Mouse (Mus musculus): ENCODE measurements around the gene Sec23b. TPM values are rescaled to one million over a fixed set of nuclear protein-coding genes. Genes with fewer than 3 reads are reported as not detected.
"Not testable (repeated sequence)": the region's sequence is repeated elsewhere in the genome, so short reads cannot be mapped to it uniquely, and the experiment has no call there.

Sec23b gene
- polyA plus RNA-seq (2017; shearing (Covaris generic)) = 100 to 1,000 TPM in 1 of 2 experiments, 10 to 100 TPM in 1; 74.5 to 101 TPM

DNA sequence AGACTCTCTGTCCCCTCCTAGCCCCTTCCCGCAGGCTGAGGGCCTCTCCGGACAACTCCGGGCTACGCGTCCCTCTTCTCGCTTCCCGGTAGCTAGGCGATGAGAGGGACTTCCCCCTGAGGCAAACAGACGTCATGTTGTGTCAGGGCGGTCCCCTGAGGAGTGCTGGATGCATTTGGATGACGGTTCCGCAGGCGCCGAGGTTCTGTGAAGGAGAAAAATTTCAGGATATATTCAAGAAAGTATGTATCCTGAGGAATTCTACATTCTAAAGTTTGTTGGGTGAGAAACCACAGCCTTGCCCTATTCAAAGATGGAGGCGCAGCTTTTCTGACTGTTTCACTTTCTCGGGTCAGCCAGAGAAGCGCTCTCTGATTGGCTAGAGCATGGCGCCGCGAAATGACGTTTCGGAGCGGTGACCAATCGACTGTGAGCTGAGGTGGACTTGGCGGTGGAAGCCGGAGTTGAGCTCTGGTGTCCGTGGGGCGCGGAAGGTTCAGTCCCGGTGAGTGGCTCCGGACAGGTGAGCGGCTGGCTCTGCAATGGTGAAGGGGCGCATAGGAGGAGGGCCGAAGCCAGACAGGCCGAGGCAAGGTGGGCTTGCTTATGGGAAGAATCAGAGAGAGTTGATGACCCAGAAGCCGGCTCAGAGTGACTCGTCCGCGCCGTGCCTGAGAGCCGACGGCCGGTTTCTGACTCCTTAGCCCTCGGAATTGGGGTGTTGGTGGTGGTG is at the start of gene Sec23b:
Gene Sec23b, plus strand, starts transcription at position 410 of the 733 bp plus-strand sequence.
- peak; percentile 95 for ATAC-seq

DNA sequence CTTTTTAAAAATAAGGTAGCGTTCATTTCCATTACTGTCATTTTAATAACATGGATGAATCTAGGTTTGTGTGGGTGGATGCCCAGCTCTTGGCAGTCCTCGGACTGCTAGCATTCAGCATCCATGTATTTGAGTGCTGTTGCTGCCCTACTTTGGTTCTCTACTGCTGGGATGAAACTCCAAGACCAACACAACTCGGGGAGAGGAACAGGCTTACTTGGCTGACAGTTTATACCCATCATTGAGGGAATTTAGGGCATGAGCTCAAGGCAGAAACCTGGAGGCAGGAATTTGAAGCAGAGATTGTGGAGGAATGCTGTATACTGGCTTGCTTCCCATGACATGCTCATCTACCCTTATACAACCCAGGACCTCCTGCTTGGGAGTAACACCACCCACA is 41.4 kb upstream of the Sec23b start:
- no peak for ATAC-seq

DNA sequence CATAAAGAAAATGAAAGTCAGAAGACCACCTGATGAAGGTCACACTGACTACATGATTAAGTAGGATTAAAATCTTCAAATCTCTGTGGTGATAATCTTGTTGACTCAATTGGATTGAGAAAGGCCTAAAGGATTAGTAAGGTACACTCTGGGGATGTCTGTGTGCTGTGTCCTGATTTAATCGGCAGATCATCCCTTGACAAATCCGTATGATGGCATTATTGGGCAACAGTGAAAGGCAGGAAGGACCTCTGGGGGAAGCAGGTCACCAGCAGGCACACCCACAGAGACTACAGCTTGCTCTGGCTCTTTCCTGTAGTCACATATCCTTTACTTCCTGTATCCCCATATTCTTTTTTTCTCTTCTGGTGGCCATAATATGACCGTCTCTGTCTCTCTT is 36.3 kb upstream of the Sec23b start:
- ATAC-seq = no peak

DNA sequence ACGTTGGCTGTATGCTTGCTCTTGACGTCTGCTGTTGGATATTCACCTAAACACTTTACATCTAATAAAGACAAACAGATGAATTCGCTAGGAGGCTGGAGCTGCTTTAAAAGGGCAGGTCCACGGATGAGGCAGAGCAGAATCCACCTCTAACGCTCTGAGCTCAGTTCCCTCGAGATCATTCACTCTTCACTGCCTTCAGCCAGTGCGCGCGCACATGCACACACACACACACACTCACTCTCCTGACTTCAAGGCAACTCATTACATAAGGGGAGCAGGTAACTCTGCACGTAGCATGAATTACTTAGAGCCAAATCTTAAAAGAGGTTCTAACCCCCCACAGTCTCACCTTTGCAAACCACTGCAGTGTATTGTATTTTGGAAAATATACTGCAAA is 30.2 kb upstream of the Sec23b start:
- no peak for ATAC-seq

DNA sequence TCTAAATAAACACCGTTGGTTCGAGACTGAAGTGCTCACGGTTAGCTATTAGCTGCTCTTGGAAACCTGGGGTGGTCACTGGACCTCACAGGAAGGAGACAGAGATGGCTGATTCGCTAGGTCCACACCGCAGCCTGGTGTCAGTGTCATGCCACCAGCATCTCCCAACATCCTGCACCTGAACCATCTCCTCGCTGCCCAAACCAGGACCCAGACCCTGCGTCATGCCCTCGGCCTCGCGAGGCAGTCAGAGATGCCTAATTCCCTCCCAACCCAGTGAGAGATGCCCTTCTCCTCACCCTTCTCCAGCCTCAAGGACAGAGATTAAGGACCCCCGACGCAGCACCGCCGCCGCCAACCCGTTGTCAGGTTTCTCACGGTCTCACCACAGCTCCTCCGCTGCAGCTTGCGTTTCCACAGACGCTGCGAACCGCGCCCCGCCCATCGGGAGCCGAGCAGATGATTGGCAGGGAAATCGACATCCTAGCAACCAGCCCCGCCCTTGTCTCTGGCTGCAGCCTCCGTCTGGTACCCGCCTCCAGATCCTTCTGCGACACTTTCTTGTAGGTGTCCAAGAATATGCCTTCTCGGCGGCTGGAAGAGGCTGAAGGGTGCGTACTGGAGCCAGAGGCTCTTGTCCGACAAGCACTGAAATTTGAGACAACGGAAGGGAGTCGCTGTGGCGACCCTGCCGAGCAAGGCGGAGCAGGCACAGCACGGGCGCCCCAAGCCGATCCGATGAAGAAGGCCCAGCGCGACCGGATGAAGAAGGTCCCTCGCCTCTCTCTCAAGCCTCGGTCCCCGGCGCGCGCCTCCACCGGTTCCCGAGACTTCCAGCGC is 28.8 kb upstream of the Sec23b start, which contains the start of the genes Dzank1 and Polr3f:
Gene Dzank1, minus strand, starts transcription at position 434 of the 840 bp plus-strand sequence.
Gene Polr3f, plus strand, starts transcription at position 738 of the 840 bp plus-strand sequence.
- peak; percentile 97 for ATAC-seq

DNA sequence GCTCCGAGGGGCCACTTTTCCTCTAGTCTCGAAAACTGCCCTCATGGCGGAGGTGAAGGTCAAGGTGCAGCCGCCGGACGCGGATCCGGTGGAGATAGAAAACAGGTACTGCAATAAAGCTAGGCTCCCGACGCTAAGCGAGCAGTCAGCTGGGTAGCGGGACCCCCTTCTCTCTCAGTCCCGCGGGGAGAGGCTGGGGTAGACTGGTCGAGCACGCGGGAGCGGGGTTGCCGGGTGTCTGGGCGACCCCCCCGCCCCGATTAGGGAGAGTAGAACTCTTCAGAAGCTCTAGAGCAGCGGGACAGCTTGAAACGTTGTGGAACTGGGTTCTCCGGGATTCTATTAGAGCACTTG is 28.2 kb upstream of the Sec23b start:
- ATAC-seq = peak; percentile 16

DNA sequence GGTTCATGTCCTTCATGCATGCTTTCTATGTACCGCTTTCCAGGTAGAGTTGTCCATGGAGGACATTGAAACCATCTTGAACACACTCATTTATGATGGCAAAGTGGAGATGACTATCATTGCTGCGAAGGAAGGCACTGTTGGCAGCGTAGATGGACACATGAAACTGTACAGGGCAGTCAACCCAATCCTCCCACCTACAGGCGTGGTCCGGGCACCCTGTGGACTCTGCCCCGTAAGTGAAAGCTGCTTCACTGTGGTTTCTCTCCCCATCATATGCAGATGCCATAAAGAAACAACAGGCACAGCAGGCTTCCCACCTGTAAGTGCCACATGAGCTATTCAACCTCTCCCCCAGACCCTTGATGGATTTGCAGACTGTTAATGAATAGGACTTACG is 18.9 kb upstream of the Sec23b start:
- no peak for ATAC-seq

DNA sequence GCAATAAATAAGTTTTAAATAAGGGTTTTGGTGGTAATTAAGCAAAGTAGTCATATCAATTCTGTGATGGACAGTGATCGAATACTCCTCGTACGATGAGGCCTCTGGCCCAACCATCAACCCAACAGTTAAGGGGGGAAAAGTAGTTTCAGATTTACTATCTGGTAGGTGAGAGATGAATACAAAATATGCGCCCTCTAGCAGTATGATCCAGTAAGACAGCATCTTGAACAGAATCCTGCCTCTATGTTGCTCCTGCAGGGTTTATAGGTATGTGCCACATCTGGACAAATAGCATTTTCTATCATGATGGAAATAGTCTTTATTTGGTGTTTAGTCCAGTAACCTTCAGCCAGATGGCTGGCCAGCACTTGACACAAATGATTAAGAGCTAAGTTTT is 14.8 kb upstream of the Sec23b start:
- no peak for ATAC-seq

DNA sequence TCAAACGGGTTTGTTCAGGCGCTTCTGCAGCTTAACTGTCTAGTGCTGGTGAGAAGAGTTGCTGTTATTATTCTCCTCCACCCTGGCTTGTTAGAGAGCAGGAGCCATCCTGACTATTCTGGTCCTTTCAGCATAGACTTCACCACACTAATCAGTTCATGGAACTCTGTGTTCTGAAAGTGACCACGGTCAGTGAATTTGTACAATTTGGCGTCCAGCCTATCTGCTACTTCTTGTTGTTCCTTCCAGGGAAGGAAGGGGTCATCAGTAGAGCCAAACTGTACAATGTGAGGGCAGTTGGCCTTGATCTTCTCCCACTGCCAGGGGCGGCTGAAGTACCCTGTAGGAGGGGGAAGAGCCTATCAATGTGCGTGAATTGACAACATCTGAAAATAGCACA is 12.4 kb upstream of the Sec23b start:
- ATAC-seq = no peak

DNA sequence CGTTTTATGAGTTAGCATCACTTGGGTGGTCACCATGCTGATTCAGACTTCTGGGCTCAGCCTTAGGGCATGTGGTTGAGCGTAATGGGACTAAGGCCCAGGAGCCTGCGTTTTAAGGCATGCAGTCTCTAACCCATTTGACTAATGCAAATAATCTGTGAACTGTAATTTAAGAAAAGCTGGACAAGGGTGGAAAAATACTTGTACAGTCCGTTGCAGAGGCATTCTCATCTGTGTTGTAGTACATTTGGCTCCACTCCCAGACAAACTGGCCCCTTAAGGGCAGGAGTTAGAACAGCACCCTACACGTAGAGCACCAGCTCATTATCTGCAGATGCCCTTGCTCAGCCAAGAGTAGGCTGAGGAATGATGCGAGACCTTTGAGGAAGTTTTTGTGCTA is 11.4 kb upstream of the Sec23b start:
- no peak for ATAC-seq

DNA sequence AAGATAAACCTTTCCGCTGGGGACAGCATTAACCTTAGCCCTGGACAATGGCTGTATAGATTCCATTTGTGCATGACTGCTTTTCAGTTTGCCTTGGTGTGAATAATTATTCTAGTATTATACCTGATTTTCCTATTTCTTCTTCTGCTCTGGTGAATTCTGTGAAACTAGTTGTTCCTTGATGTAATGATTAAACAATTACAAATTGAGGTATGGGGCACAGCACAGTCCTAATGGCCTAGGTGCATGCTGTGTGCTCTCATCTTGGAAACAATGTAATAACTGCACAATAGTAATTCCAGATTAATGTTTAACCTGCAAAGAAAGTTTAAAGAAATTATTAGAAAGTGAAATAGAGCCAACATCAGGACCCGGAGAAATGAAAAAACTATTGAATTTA is 11.0 kb upstream of the Sec23b start:
- ATAC-seq = no peak

DNA sequence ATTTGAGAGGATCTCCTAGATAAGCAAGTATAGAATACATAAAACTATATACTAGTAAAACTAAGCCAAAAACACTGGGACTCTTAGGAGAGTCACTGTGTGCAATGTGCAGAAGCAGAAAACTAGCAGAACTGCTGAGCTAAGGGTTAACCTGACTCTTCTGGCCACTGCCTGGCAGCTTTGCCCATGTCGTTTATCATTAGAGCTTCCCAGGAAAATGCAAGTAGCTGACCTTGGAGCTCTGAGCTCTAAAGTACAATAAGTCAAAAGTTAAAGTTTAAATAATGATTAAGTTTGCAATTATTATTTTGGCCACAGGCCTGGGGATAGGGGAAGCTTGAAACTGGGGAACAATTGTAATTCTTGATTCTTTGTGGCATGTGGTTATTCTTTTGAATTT is 10.5 kb upstream of the Sec23b start:
- no peak for ATAC-seq

DNA sequence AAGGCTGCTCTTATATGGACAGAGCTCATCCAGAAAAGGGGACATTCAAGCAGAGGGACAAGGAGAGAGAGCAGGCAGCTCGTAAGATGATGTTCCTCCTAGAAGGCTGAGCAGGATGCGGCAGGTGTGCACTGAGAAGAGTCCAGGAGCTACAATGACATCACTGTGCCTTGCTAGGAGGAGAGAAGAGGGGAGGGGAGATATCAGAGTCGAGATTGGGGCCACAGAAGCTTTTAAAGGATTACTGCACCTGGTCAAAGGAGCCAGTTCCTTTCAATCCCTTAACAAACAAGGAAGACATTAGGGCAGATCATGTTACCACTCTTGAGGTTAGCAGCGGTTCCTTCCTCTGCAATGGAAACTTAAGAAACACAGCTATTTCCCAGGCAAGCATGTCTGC is 8.5 kb upstream of the Sec23b start:
- no peak for ATAC-seq

DNA sequence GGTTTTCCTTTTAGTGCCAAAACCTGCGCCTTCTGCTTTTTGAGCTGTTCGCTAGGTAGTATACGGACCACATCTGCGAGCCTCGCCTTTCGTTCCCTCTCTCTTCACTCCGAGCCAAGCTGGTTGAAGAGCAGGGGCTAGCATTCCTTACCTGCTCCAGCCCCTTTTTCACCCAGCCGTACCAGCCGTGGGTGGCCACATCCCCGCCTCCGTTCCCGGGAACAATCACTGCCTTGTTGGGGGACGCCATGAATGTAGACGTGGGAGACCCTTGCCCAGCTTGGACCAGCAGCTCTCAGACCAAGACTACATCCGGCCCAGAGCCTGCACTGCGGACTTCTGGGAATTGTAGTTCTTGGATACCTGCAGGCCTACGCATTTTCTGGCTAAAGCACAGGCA is 5.5 kb upstream of the Sec23b start, which contains the start of gene Rbbp9:
Gene Rbbp9, minus strand, starts transcription at position 341 of the 400 bp plus-strand sequence.
- ATAC-seq = peak; percentile 89

DNA sequence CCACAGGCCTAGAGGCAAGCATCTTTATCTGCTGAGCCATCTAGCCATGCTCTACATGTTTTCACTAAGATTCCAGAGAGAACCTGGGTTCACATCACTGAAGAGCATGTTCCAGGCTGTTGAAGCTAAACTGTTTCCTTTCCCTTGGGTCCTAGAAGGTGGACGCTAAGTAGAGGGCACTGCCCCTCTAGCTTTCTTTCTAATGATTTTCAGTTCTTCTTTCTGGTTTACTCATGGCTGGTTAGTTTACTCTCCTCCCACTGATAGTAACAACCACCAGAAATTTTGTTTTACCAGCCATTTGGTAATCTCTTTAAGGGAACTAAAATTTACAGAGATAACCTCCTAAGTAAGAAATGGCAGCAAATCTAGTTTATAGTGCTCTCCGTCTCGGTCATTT is 2.1 kb upstream of the Sec23b start:
- no peak for ATAC-seq

DNA sequence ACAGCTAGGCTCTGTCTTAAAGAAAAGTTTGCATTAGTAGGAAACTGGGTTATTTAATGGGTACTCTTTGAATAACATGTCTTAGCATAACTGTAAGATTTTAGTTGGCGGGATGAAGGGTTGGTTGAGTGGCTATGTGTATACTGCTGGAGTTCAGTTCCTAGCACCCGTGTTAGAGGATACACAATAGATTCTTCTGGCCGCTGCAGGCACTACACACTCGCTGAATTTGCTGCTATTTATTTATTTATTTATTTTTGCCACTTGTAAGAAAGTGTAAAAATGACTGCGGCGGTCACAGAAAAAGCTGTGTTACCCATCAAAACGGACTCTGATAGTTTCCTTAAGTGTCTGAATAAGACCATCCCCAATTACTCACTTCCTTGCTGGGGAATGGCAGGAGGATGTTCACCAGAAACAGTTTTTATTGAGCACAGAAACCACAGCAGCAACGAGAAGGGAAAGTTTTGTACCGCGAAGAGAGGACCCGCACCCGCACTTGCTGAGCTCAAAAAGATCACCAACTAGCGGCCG is 676 bp upstream of the Sec23b start:
- ATAC-seq = peak; percentile 24

DNA sequence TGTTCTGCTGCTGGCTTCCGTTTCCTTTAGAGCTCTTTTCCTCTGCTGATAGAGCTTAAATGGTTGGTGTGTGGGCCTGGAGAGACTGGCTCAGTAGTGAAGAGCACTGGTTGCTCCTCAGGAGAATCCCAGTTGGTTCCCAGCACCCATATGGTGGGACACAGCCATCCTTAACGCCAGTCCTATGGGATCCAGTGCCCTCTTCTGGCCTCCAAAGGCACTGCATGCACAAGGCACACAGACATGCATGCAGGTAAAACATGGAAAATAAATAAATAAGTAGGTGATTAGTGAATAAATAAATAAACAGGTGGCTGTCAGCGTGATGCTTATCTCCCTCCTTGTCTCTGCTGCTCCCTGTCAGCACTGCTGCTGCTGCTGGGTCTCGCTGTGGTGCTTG is 32.7 kb downstream of the Sec23b start:
- ATAC-seq = no peak

DNA sequence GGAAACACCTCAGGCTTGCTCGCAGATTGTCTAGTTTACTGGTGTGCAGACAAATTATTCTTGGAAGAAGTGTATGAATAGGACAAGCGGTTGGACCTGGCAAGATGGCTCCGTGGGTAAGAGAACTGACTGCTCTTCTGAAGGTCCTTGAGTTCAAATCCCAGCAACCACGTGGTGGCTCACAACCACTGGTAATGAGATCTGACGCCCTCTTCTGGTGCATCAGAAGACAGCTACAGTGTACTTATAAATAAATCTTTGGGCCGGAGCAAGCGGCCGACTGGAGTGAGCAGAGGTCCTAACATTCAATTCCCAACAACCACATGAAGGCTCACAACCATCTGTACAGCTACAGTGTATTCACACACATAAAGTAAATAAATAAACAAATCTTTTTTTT is 37.0 kb downstream of the Sec23b start:
- ATAC-seq = not testable (repeated sequence)

DNA sequence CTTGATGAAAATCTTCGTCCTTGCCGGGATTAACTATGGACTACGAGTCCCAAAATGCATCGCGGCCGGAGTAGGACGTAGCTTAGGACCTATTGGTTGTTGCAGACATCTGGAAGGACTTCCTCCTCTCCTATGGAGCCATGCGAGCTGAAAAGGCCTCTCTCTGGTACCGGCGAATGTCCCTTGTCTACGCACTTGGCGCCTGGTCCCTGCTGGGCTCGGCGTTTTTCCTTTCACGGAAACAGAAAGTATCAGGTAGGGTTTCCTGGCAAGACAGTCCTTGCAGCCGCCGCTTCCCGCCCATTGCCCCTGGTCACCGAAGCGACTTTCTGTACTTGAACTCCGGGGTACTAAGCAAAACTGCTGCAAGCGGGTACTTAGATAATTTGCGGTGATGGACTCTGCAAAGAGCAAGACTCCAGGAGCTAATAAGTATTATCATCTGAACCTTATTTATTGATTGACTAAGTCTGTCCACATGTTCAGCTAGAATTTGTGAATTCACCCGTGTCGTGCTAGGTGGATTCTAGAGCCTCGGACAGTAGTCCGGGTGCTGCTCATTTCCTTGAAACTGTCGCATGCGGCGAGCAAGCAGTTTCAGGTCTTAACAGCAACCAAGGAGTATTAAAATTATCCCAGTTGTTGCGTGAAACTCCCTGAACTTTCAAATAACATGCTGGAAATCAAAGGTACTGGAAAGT is 38.1 kb downstream of the Sec23b start, which contains the start of gene Smim26:
Gene Smim26, plus strand, starts transcription at position 104 of the 701 bp plus-strand sequence.
- ATAC-seq = peak; percentile 100

DNA sequence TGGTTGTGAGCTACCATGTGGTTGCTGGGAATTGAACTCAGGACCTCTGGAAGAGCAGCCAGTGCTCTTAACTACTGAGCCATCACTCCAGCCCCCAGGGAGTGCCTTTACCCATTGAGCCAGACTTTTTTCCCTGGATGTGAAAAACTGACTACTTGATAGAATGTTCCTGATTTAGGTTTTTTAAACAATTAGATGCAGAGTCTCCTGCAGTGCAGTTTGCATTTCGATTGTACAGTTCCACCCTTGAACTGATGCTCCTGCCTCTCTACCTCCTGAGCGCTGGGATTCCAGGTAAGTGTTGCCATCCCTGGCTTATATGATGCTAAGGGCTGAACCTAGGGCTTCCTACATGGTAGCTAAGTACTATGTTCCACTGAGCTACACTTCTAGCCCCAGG is 42.0 kb downstream of the Sec23b start:
- no peak for ATAC-seq

DNA sequence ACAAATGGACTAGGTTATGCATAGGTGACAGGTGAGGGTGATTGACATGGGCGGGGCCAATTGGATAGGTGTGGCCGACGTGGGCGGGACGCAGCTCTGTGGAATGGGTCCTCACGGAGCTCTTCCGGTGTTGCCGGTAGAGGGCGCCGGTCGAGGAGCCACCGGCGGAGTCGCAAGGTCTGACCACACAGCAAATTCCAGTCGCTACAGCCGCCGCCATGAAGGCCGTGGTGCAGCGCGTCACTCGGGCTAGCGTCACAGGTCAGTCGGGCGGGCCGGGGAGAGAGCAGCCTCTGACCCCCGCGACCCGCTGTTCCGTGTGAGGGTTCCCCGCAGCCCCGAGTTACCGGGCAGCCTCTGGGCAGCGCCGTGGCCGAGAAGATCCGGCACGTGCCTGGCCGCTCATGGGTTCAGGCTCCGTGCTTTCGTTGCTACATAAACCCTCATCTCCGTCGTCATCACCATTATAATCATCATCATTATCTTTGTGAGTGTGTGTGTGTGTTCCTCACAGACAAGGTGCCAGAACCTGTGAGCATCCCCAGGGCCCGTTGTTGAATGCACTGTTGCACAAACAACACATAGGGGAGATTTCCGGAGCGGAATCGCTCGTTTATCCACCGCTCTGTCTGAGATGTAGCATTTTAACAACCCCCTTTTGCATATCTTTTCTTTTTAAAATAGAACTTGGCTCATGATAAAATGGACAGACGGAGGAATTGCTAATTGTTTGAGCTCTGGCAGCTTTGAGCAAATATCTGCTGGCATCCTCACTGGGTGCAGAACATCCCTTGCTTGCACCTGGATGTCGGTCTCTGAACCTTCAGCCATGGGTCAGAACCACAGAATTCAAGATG is 44.0 kb downstream of the Sec23b start, which contains the start of gene Dtd1:
Gene Dtd1, plus strand, starts transcription at position 67 of the 857 bp plus-strand sequence.
- peak; percentile 90 for ATAC-seq

DNA sequence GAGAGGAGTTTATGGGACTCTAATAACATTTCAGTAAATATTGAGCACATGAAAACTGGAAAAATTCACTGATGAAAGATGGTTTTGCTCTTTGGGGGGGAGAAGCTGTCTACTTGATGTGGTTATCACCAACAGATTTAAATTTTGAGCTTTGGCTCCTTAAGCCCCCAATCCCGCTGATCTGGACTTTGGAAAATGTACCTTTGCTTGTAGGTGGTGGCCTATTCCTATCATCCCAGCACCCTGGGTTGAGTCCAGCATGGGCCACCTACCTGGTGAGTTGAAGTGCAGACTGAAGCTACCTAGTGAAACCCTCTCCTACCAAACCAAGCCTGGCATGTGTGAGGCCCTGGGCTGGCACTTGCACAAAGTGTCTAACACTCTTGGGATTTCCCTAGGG is 45.5 kb downstream of the Sec23b start:
- ATAC-seq = no peak
